Mouse (Mus musculus) forebrain, embryonic 14.5 days (tissue): ENCODE data around the gene Pcgf1. TPM values are rescaled to one million over a fixed set of nuclear protein-coding genes. Genes with fewer than 3 reads are reported as not detected.

Experiments
- ATAC-seq: fragments of 200-750 bp; cut with Nextera tagmentation; 2 replicates; pipeline ENCODE4 v1.8.0; 2017; ENCODE audit warnings: mild to moderate bottlenecking, moderate library complexity
- DNase-seq: peaks from one replicate; pipeline ENCODE4 v3.0.0-alpha.2; 2015; ENCODE audit warnings: low spot score
- H3K27ac ChIP-seq: fragments of 300-500 bp; sonication (generic); 2 replicates; pipeline ENCODE4 v1.5.1; 2014; ENCODE audit warnings: low read depth, mild to moderate bottlenecking, control low read depth, low read length, moderate library complexity
- H3K27me3 ChIP-seq: fragments of 300-500 bp; sonication (generic); replicated peaks from 2 replicates; pipeline ENCODE4 v1.6.1; 2014; ENCODE audit warnings: low read length, control low read depth, mixed read lengths; ENCODE audit not compliant: control insufficient read depth, insufficient read depth
- H3K36me3 ChIP-seq: fragments of 300-500 bp; sonication (generic); 2 replicates; pipeline ENCODE4 v1.6.1; 2014; ENCODE audit warnings: low read length, control low read depth; ENCODE audit not compliant: control insufficient read depth, insufficient read depth
- H3K4me1 ChIP-seq: fragments of 300-500 bp; sonication (generic); 2 replicates; pipeline ENCODE4 v1.6.1; 2014; ENCODE audit warnings: antibody characterized with exemption, low read length, control low read depth; ENCODE audit not compliant: control insufficient read depth, insufficient read depth
- H3K4me2 ChIP-seq: fragments of 300-500 bp; sonication (generic); 2 replicates; pipeline ENCODE4 v1.6.1; 2014; ENCODE audit warnings: mild to moderate bottlenecking, control low read depth, low read length
- H3K4me3 ChIP-seq: fragments of 300-500 bp; sonication (generic); 2 replicates; pipeline ENCODE4 v1.5.1; 2014; ENCODE audit warnings: low read depth, low read length, control low read depth
- H3K9ac ChIP-seq: fragments of 300-500 bp; sonication (generic); 2 replicates; pipeline ENCODE4 v1.6.1; 2014; ENCODE audit warnings: mild to moderate bottlenecking, low read length, control low read depth, moderate library complexity
- H3K9me3 ChIP-seq: fragments of 300-500 bp; sonication (generic); replicated peaks from 2 replicates; pipeline ENCODE4 v1.6.1; 2016; ENCODE audit warnings: low read length, control low read depth, mixed read lengths; ENCODE audit not compliant: control insufficient read depth
- WGBS: fragments of 180-500 bp; shearing (Covaris S2); extraction: QIAGEN DNeasy Blood & Tissue Kit; methylation state at CpG from one replicate; pipeline ENCODE4 v1.1.7; 2014; 5-methylcytosine and 5-hydroxymethylcytosine counted together
- polyA plus RNA-seq: library from polyadenylated mRNA; unstranded; fragments of >200 nt; fragmentation: Nextera tagmentation; extraction: Ambion mirVana; gene quantifications from 2 replicates; pipeline ENCODE4 v1.2.1, GENCODE M21; 2014

The Pcgf1 gene
- polyA plus RNA-seq, 1 experiment from 2014 or later: 56.1 TPM

DNA sequence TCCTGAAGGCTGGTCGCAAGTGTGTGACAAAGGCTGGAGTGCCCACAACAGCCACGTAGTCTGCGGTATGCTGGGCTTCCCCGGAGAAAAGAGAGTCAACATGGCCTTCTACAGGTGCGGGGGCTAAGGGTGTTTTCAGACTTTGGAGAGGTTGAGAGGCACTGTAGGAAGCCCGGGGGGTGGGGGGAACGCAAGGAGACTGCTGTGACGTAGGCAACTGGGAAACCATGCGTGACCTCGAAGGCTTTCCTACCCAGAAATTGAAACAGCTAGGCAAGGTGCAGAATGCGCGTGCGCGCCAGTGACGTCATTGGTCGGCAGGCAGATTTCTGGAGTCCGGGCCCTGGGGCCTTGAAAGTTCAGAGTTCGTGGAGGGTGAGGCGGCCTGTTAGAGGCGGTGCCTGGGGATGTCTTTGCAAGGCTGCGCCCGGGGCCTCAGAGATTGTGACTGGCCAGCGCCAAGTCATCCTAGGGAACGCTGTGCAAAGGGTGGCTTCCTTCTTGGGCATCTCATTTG, 39.1 kb upstream of the Pcgf1 start:
- H3K9me3 ChIP-seq: no peaks in the 10 kb centered on the region
- H3K4me1 ChIP-seq: peaks cover 6% of the 10 kb centered on the region; the same call in 1 of the 2 replicates
- peak overlapping the region; percentile 58 for H3K4me2 ChIP-seq
- H3K9ac ChIP-seq: peak overlapping the region; percentile 48; the same call in 1 of the 2 replicates
- peak; percentile 67 for ATAC-seq
- 10% methylated on average over 24 of the region's 24 CpGs for WGBS
- H3K36me3 ChIP-seq: no peaks in the 10 kb centered on the region
- peak; percentile 83 for DNase-seq
- peak overlapping the region; percentile 24 for H3K4me3 ChIP-seq
- no peak overlapping the region for H3K27ac ChIP-seq
- H3K27me3 ChIP-seq: no peaks in the 10 kb centered on the region

DNA sequence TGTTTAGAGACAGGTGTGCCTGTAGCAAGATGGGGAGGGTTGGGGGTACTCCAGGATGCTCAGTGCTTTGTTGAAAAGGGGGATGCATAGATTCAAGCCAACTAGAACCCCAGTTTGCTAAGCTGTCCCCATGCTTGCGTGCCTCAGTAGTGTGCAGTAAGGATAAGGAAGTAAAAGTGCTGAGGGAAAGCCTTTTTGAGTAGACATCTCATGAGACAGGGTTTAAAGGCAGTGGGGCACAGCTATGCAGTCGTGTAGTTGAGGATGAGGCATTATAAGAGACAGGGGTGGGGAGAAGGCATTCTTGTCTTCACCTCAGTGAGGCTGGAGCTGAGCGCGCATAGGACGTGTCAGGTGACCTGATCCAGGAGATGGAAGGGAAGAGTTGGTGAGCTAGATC, 37.1 kb upstream of the Pcgf1 start:
- 77% methylated on average over 5 of the region's 5 CpGs for WGBS
- H3K9ac ChIP-seq: no peak overlapping the region
- ATAC-seq: no peak
- H3K36me3 ChIP-seq: no peaks in the 10 kb centered on the region
- H3K4me1 ChIP-seq: no peaks in the 10 kb centered on the region; the same call in 1 of the 2 replicates
- no peak for DNase-seq
- H3K27me3 ChIP-seq: no peaks in the 10 kb centered on the region
- no peak overlapping the region for H3K4me3 ChIP-seq
- H3K4me2 ChIP-seq: no peak overlapping the region
- no peak overlapping the region for H3K27ac ChIP-seq
- no peaks in the 10 kb centered on the region for H3K9me3 ChIP-seq

DNA sequence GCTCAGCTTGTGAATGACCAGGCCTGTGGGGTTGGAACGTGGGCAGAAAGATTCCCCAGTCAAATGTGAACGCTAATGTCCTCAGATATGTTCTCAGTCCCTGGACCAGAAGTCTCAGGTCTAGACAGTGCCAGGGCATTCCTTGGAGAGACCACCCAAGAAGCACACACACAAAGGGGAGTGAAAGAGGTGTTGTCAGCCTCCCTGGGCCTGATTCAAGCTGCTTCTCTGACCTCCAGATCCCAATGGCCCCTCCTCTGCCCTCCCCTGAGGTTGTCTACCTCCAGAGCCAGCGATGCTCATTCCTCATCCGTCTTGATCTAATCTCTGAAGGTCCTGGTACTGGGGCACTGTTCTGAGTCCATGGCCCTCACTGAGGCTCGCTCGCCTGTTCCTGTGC, 34.1 kb upstream of the Pcgf1 start:
- no peak overlapping the region for H3K4me2 ChIP-seq
- no peak overlapping the region for H3K27ac ChIP-seq
- DNase-seq (no peak), ATAC-seq (no peak)
- no peaks in the 10 kb centered on the region for H3K9me3 ChIP-seq
- H3K9ac ChIP-seq: no peak overlapping the region
- 61% methylated on average over 6 of the region's 6 CpGs for WGBS
- H3K4me3 ChIP-seq: no peak overlapping the region
- H3K36me3 ChIP-seq: no peaks in the 10 kb centered on the region
- no peaks in the 10 kb centered on the region; the same call in 1 of the 2 replicates for H3K4me1 ChIP-seq
- no peaks in the 10 kb centered on the region for H3K27me3 ChIP-seq

DNA sequence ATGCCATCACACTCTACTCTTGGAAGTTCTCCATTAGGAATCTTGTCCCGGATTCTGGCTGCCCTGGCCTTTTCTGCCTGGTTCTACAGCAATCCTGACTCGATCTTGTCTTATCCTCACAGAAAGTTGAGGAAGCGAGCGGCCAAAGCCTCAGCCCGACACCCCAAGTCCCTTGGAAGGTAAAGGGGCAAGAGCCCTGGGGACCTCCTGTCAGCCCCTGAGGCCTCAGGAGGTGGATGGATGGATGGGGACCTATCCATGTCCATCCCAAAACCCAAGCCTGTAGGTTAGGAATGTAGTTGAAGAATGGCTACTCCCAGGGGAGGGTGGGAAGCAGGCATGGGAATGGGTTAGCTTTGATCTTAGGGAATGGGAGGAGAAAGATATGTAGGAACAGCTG, 33.7 kb upstream of the Pcgf1 start:
- no peak overlapping the region for H3K27ac ChIP-seq
- H3K9me3 ChIP-seq: no peaks in the 10 kb centered on the region
- H3K36me3 ChIP-seq: no peaks in the 10 kb centered on the region
- H3K4me2 ChIP-seq: no peak overlapping the region
- no peak overlapping the region for H3K4me3 ChIP-seq
- WGBS: 84% methylated on average over 5 of the region's 5 CpGs
- no peak overlapping the region for H3K9ac ChIP-seq
- H3K4me1 ChIP-seq: no peaks in the 10 kb centered on the region
- no peak for DNase-seq
- no peaks in the 10 kb centered on the region for H3K27me3 ChIP-seq
- ATAC-seq: no peak

DNA sequence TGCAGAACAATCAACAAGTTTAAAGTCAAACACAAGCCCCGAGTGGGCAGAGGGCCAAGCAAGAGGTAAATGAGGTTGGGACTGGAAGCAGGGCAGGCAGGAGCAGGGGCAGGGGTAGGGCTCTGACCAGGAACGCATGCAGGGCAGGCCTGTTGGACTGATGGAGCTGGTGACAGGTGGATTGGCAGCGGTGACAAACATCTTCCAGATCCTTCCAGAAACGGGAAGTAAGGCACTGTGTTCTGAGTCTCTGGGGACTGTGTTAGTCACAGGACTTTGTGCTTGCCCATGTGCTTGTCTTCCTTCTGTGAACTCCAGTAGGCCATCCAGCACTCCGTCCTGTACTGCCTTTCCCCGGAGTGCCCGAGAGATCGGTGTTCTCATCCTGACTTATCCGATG, 32.9 kb upstream of the Pcgf1 start:
- WGBS: 82% methylated on average over 9 of the region's 9 CpGs
- Histone ChIP-seq H3K4me2 (no peak overlapping the region), H3K9ac (no peak overlapping the region), H3K4me1 (no peaks in the 10 kb centered on the region), H3K9me3 (no peaks in the 10 kb centered on the region), H3K36me3 (no peaks in the 10 kb centered on the region), H3K27ac (no peak overlapping the region), H3K4me3 (no peak overlapping the region), H3K27me3 (no peaks in the 10 kb centered on the region)
- no peak for ATAC-seq
- DNase-seq: no peak

DNA sequence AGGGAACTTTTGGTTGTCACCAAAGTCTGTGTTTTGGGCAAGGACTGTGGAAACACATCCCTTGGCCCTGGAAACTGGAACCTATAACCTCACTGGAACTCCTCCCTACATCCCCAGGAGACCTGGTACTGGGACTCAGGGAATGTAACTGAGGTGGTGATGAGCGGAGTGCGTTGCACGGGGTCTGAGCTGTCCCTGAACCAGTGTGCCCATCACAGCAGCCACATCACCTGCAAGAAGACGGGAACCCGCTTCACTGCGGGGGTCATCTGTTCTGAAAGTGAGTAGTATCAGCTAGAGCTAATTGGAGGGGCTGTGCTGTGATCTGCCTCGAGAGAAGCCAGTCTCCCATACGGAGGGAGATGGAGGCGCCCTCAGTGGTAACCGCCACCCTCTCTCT, 28.3 kb upstream of the Pcgf1 start:
- ATAC-seq (no peak), DNase-seq (no peak)
- Histone ChIP-seq H3K9me3 (no peaks in the 10 kb centered on the region), H3K4me2 (no peak overlapping the region), H3K9ac (no peak overlapping the region), H3K27me3 (no peaks in the 10 kb centered on the region), H3K27ac (no peak overlapping the region), H3K36me3 (peaks cover 14% of the 10 kb centered on the region; the same call in 1 of the 2 replicates), H3K4me3 (no peak overlapping the region), H3K4me1 (peaks cover 10% of the 10 kb centered on the region)
- WGBS: 66% methylated on average over 10 of the region's 10 CpGs

DNA sequence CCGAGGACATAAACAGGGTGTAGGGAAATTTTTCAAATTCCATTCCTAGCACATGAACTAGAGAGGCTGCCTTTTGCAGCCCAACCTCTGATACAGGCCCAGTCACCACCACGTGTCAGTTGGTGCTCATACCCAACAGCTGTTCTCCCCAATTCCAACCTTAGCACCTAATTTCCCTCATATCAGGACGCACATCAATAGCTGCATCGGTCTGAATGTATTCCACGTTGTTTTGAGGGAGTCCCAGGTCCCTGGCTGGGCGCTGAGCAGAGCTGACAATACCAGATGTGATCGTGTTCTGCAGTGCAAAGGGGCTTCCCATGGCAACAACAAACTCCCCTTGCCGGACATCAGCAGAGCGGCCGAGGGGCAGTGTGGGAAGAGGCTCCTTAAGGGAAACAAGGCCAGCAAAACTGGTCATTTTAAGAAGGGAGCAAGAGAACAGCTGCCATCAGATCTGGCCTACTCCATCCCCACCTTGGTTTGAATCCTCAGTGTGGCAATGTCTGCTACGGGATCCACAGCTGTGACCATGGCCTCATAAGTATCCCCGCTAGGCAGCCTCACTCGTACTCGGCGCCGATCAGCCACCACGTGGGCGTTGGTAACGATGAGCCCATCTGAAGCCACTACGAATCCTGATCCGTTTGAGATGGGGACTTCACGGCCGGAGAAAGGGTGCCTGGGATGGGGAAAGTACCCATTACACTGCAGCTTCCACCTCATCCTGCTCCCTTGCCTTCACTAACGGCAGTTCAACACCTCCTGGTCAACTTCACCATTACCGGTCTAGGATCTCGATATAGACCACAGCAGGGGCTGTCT, 24.3 kb upstream of the Pcgf1 start:
- DNase-seq (peak; percentile 37), ATAC-seq (peak; percentile 4; the same call in 1 of the 2 replicates)
- H3K4me3 ChIP-seq: peak overlapping the region; percentile 96
- peak overlapping the region; percentile 90 for H3K9ac ChIP-seq
- H3K4me1 ChIP-seq: peaks cover 18% of the 10 kb centered on the region
- no peaks in the 10 kb centered on the region for H3K27me3 ChIP-seq
- peak overlapping the region; percentile 62; the same call in 1 of the 2 replicates for H3K27ac ChIP-seq
- H3K9me3 ChIP-seq: no peaks in the 10 kb centered on the region
- 4% methylated on average over 26 of the region's 26 CpGs for WGBS
- H3K36me3 ChIP-seq: peaks cover 28% of the 10 kb centered on the region
- H3K4me2 ChIP-seq: peak overlapping the region; percentile 87

DNA sequence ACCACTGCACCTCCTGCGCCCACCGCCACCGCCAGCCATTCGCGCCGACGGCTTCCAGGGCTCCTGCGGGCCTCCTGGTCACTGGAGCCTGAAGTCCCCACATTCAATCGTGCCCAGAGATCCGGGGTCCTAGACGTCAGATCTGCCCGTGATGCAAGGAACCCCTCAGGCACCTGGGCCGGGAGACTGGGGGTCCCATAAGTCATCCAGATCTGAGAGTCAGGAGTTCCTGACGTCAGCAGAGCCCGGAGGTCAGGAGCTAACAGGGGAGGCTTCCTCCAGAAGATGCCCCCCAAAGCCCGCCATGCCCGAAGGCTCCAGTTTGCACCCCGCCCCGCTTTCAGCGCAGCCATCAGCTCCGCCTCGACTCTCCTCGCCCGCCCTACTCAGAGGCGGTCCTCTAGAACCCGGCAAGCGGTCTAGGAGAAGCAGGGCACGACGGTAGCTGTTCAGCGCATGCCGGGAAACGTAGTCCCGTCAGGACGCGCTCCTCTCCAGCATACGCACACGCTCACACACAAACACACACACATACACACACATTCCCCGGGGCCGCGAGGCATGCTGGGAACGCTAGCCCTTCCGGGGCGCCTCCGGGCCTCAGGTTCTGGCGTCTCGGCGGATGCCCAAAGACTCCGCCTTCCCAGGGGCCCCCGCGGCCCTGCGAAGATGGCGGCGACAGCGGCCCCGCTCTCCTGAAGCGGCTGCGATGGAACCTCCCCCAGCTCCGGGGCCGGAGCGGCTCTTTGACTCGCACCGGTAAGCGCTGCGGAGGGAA, 23.4 kb upstream of the Pcgf1 start, which contains the start of gene Aup1:
Aup1 (plus strand) TSS at position 448 of the 778 bp plus-strand sequence.
- Histone ChIP-seq H3K4me2 (peak within 1 kb of the TSS; percentile 87), H3K27ac (peak within 1 kb of the TSS; percentile 82), H3K9me3 (no peaks in the 10 kb centered on the region), H3K9ac (peak within 1 kb of the TSS; percentile 90), H3K4me3 (peak within 1 kb of the TSS; percentile 96), H3K27me3 (no peaks in the 10 kb centered on the region), H3K36me3 (peaks cover 28% of the 10 kb centered on the region), H3K4me1 (peaks cover 18% of the 10 kb centered on the region)
- peak; percentile 98 for ATAC-seq
- peak; percentile 99 for DNase-seq
- under 1% methylated on average over 59 of the region's 64 CpGs for WGBS
